Mouse (Mus musculus): ENCODE results near the gene Lrtm1. TPM values are rescaled to one million over a fixed set of nuclear protein-coding genes. Genes with fewer than 3 reads are reported as not detected.

Gene Lrtm1
- polyA plus RNA-seq (2012; rRNA removed; ENCODE audit: low replicate concordance), result not detected in 2 replicates

DNA sequence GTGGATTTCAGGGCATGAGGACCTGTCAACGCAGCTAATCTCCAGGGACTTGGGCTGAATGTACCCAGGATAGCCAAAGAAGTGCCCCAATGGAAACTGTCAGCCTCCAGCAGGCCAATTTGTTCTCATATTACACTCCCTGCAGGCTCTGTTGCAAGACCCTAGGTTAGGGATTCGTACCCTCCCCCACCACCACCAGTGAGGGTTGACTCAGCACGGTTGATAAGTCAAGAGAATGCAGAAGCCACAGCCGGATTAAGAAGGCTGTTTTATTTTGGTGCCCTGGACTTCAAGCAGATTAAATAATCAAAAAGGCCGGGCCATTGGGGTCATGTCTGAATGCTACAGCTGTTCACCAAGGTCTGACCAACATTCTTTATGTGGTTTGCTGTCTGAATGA, at the start of gene Lrtm1:
TSS of gene Lrtm1 (plus strand) at position 326 of the 400 bp plus-strand sequence.

All from duodenum, adult 2 months (tissue).